Mouse (Mus musculus) layer of hippocampus, postnatal 25 days (tissue): Measurements from ENCODE around the gene Pla2g3. TPM values are rescaled to one million over a fixed set of nuclear protein-coding genes. Genes with fewer than 3 reads are reported as not detected.

Experiments used
- DNase-seq, 2 experiments: peaks; one replicate each; pipeline ENCODE4 v3.0.0; 2022; ENCODE audit warnings: mixed read lengths in 2 of 2, low spot score in 1 of 2; ENCODE audit errors: extremely low spot score in 1 of 2
- total RNA-seq, 2 experiments: library from RNA; stranded (reverse); gene quantifications; 2 replicates each; pipeline ENCODE4 v1.2.3; 2021

Pla2g3 gene
- total RNA-seq, 2 experiments from 2014 or later: 1.9 to 2.1 TPM

DNA sequence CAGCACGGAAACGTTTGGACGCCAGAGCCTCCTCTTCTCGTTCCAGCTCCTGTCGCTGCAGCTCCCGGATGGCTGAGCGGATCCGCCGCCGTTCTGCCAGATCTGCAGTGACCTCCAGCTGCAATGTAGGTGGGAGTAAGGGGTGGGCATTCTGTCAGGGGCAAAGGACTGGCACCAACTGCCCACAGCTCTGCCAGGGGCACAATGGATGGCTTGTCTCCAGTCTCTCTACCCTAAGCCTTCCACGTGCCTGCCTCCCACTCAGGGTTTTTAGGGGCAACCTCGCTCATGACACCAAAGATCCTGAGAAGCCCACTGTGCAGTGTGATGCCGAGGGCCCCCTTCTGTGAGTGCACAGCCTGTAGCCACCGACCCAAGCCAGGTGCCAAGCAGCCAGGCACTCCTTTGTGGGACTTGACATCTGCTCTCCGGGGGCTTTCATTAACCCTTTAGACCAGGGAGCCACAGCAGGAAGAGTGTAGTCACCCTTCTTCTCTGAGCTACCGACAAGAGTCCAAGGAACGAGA is 45.4 kb downstream of the Pla2g3 start:
- peak in 1 of 2 experiments; percentile 6 for DNase-seq

GRCm38 (mm10) chr11:3534956-3535355 is 46.9 kb downstream of the Pla2g3 start:
- no peak for DNase-seq

GRCm38 (mm10) chr11:3535406-3535986 is 47.4 kb downstream of the Pla2g3 start:
- DNase-seq: peak; percentile 95 to 99

DNA sequence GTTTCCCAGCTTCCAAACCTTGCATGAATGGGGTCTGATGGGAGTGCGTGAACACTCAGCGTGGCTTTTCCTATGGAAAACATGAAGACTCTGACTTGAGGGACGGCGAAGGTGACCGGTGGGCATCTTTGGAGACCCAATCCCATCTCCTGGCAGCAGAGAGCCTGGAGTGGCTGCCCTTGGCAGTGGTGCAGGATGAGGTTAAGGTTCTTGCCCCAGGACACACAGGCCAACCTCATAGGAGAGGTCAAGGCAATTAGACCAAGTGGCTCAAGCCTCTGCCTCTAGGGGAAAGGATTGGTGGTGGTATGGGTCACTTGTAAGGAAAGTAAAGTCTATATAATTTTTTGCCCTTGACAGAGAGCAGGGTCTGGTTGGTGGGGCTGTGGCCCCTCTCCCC is 48.0 kb downstream of the Pla2g3 start:
- no peak for DNase-seq

- DNase-seq: no peak
Measured at GRCm38 (mm10) chr11:3536745-3537333, 48.8 kb downstream of the Pla2g3 start.

- no peak for DNase-seq
Measured at GRCm38 (mm10) chr11:3537711-3538110, 49.6 kb downstream of the Pla2g3 start.

DNA sequence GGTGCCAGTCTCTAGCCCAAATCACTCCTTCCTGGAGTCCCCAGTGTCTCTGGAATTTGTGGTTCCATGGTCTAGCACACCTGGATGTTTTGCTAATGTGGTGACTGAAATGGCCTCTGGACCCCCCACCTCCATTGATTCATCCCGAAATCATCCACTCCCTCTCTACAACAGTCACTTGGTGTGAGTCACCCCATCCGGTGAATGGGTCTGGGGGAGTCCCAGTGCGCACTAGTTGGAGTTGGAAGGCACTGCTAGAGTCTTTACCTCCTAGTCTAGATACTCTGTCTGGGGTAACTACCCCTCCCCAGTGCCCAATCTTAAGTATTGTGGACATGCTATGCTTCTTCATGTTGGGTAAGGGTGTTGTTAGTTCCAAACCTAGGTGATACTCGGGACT is 50.3 kb downstream of the Pla2g3 start:
- no peak for DNase-seq

DNA sequence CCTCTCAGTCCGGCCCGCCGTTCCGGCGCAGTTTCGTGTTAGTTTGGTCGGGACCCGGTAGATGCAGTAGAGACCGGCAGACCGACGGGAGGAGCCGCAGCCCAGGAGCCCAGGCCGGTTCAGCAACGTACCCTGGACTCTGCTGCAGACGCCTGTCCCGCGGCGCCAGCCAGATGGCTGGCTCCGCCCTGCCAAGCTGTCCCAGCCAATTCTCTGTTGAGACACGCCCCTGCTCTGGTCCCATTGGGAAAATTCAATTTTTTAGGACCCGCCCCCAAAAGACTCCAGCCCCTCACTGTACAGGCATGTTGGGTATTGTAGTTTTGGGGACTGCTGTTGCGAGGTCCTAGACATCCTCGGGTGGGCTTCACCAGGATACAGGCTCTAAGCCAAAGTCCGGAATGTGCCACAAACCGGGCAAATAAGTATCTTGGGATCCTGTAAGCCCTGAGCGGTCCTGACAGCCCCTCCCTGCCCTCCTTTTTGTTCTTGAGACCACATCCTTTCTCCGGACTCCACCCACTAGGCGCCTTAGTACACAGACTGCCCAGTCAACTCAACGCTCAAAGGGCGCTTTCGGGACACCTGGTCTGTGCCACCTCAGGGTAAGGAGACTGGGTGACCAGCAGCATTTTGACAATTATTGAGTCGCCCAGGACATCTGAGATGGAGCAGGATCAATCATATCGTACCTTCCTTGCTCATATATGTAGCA is 51.2 kb downstream of the Pla2g3 start:
- peak; percentile 62 to 67 for DNase-seq

DNA sequence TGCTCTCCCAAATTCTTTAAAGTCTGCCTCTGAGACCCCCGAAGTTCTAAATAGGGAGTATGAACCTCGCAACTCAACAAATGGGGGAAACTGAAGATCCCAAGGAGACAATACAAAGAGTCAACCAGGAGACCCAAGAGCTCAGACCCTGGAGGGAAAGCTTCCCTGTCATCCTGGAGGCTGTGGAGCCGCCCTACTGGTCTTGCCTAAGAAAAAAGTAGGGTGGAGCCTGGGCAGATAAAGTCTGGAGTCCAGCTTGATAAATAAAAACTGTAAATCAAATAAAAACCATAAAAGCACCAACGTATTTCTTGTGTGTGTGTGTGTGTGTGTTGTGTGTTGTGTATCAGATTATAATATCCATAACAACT is 51.7 kb downstream of the Pla2g3 start:
- DNase-seq: no peak

- DNase-seq: no peak
Measured at GRCm38 (mm10) chr11:3540451-3541085, 52.5 kb downstream of the Pla2g3 start, which contains the start of gene Smtn. Gene Smtn (minus strand): TSS chr11:3540612.

- no peak for DNase-seq
Measured at GRCm38 (mm10) chr11:3541932-3542331, 53.8 kb downstream of the Pla2g3 start.

DNA sequence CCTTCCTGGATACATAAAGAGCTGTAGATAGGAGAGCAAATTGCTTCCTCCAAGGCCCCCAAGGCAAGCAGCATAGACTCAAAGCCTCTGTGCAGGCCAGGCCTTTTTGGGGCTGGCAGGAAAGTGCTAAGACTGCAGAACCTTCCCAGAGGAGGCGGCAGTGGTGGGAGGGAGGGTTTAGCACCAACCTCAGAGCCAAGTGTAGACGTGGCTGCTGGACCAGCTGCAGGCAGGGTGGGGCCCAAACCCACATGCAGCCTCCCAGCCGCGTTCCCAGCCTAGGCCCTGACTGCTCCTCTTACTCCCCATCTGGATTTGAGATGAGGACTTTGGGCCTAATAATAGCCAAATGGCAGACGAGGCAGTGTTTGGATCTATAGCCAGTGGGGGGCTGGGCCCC is 54.9 kb downstream of the Pla2g3 start:
- no peak for DNase-seq

GRCm38 (mm10) chr11:3544409-3544808 is 56.3 kb downstream of the Pla2g3 start:
- DNase-seq: no peak

GRCm38 (mm10) chr11:3545531-3546241 is 57.6 kb downstream of the Pla2g3 start:
- no peak for DNase-seq

- DNase-seq: no peak
Measured at GRCm38 (mm10) chr11:3546242-3546562, 58.1 kb downstream of the Pla2g3 start.

- DNase-seq: no peak
Measured at GRCm38 (mm10) chr11:3547047-3547446, 59.0 kb downstream of the Pla2g3 start.

- no peak for DNase-seq
Measured at GRCm38 (mm10) chr11:3547969-3548368, 59.9 kb downstream of the Pla2g3 start.

DNA sequence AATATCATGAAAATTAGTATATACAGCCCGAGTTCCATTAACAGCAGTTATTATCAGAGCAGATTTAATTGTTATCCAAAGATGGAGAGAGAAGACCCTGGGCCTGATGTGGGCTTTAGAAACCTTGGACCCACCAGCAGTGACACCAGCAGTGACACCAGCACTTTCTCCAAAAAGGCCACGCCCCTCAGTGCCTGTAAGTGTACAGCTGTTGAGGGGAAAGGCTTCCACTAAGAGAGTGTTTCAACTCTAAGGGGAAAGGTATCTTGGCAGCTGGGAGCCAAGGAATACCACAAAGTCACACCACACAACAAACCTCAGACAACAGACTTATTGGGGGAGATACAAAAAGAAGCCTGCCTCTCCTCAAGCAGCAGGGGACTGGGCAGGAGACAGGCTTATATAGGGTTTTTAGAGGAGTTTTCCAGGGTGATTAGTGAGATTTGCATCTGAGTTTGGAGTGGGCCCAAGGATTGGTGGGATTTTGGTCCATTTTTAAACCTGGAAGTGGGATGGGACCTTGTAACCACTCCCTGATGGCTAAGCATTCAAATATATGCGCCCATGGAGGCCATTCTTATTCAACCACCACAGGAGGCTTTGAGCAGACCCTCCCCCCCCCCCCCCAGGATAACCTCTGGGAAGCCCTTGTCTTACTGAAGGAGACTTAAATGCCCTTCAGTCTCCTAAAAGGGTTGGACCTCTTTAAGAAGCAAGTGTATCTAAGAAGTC is 60.6 kb downstream of the Pla2g3 start:
- no peak for DNase-seq
